Mouse (Mus musculus): ENCODE data around the gene 1500011B03Rik. TPM values are rescaled to one million over a fixed set of nuclear protein-coding genes. Genes with fewer than 3 reads are reported as not detected.

1500011B03Rik gene
- polyA plus RNA-seq, 1 experiment, result 24.1 TPM

DNA sequence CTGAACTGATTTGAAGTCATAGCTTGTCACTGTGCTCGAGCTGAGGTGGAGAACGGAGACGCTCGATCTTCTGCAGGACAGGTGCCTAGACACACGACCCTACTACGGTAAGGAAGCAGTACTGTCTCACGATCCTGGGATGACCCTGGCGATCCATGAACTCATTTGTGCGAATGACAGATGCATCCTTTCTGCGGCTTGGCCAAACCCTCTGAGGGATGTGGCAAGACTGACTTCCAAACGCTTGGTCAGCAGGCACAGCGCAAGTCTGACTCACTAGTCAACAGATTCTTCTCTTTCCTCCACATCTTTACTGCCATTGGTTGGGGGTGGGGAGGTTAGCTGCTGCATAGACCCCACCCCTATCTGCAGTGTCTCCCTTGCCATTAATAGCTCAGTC, 4.2 kb upstream of the 1500011B03Rik start:
- no peaks in the 10 kb centered on the region for H3K36me3 ChIP-seq (ENCODE audit: control insufficient read depth, insufficient read depth, low read length)
- no peak for DNase-seq (ENCODE audit: low read depth in 1 of 2, low spot score in 2 of 2)
- no peaks in the 10 kb centered on the region for H3K27me3 ChIP-seq (ENCODE audit: control insufficient read depth, insufficient read depth, low read length)
- H3K27ac ChIP-seq (ENCODE audit: insufficient read depth, low read length), result no peak overlapping the region
- no peak overlapping the region for H3K4me3 ChIP-seq (ENCODE audit: extremely low read depth, insufficient read depth, insufficient read length)
- WGBS, result 82% methylated on average over 12 of the region's 12 CpGs
- TF ChIP-seq POLR2A (IDR thresholded peaks at IDR 0.05; ENCODE audit: low read depth, low read length) (no peak), CTCF (IDR thresholded peaks at IDR 0.05; ENCODE audit: extremely low read depth, insufficient read depth, insufficient read length, insufficient replicate concordance) (no peak)
- H3K4me1 ChIP-seq (ENCODE audit: control insufficient read depth, insufficient read depth, insufficient read length), result peaks cover 5% of the 10 kb centered on the region

DNA sequence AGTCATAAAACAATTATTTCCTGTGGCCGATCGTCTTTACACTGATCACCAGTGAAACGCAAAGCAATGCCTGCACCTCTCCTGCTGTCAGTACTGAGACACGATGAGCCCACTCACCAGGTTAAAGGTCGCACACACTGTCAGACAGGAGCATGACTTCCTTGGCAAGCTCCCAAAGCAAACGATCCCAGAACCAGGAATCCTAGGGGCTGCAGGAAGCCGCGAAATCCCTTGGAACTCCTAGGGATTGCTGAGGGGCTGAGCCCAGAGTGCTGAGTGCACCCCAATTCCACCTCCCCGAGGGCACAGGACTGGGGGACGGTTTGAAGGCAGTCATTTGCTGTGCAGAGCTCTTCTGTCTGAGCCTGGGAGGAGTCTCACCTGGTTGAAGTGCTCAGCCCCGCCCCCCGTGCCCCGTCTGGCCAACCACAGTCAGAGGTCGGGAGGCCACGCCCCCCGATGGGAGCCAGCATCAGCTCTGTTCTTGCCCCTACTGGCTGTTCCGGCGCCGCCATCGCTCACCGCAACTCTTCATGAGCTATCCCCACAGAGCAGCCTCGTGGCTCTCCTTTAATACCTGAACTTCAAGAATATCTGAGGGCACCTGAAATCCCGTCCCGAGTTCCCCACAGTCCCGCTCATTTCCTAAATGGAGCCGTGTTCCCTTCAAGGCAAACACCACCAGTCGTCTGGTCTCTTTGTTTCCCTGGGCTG, 2.9 kb upstream of the 1500011B03Rik start:
- Histone ChIP-seq H3K36me3 (ENCODE audit: control insufficient read depth, insufficient read depth, low read length) (no peaks in the 10 kb centered on the region), H3K27ac (ENCODE audit: insufficient read depth, low read length) (no peak overlapping the region), H3K27me3 (ENCODE audit: control insufficient read depth, insufficient read depth, low read length) (no peaks in the 10 kb centered on the region), H3K4me3 (ENCODE audit: extremely low read depth, insufficient read depth, insufficient read length) (peak overlapping the region; percentile 49; the same call in 1 of the 2 replicates), H3K4me1 (ENCODE audit: control insufficient read depth, insufficient read depth, insufficient read length) (peaks cover 5% of the 10 kb centered on the region)
- DNase-seq (ENCODE audit: low read depth in 1 of 2, low spot score in 2 of 2), result peak; percentile 82 to 84
- WGBS, result 11% methylated on average over 26 of the region's 27 CpGs
- TF ChIP-seq CTCF (IDR thresholded peaks at IDR 0.05; ENCODE audit: extremely low read depth, insufficient read depth, insufficient read length, insufficient replicate concordance), result no peak
- no peak for TF ChIP-seq POLR2A (IDR thresholded peaks at IDR 0.05; ENCODE audit: low read depth, low read length)

DNA sequence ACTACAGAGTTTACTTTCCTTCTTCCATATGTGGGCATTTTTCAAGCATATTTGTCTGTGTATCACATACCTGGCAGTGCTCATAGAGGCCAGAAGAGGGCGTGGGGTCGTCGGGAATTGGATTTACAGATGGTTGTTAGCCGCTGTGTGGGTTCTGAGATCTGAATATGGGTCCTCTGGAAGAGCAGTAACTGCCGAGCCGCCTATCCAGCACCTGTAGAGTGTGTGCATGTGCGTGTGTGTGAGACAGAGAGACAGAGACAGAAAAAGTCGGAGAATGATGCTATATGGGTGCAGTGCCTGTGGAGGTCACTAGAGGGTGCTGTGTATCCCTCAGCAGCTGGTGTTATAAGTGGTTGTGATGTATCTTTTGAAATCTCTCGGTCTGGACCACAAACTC, 929 bp upstream of the 1500011B03Rik start:
- Histone ChIP-seq H3K4me3 (ENCODE audit: extremely low read depth, insufficient read depth, insufficient read length) (no peak overlapping the region), H3K27me3 (ENCODE audit: control insufficient read depth, insufficient read depth, low read length) (no peaks in the 10 kb centered on the region), H3K36me3 (ENCODE audit: control insufficient read depth, insufficient read depth, low read length) (no peaks in the 10 kb centered on the region), H3K27ac (ENCODE audit: insufficient read depth, low read length) (no peak overlapping the region), H3K4me1 (ENCODE audit: control insufficient read depth, insufficient read depth, insufficient read length) (peaks cover 5% of the 10 kb centered on the region)
- WGBS, result 10% methylated on average over 9 of the region's 9 CpGs
- TF ChIP-seq POLR2A (IDR thresholded peaks at IDR 0.05; ENCODE audit: low read depth, low read length) (no peak), CTCF (IDR thresholded peaks at IDR 0.05; ENCODE audit: extremely low read depth, insufficient read depth, insufficient read length, insufficient replicate concordance) (peak; percentile 61; the same call in 1 of the 2 replicates)
- peak; percentile 39 to 61 for DNase-seq (ENCODE audit: low read depth in 1 of 2, low spot score in 2 of 2)

DNA sequence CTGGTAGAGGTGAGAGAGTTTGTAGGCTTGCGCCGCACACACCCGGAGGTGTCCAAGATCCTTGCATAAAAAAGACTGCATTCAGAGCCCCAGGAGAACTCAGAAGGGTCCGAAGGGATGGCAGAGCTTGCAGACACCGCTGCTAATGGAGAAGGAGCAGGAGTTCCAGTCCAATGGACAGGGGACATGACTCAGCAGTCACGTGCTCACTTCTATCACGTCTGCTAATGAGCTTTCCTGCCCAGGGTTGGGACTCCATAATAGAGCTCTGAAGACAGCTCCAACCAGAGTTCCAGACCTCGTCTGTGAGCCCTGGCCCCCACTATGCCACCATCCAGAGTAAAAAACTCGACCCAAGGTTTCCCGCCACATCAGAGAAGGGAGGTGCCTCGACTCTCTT, 5.1 kb downstream of the 1500011B03Rik start:
- Histone ChIP-seq H3K36me3 (ENCODE audit: control insufficient read depth, insufficient read depth, low read length) (no peaks in the 10 kb centered on the region), H3K4me1 (ENCODE audit: control insufficient read depth, insufficient read depth, insufficient read length) (peaks cover under 1% of the 10 kb centered on the region; the same call in 1 of the 2 replicates), H3K27me3 (ENCODE audit: control insufficient read depth, insufficient read depth, low read length) (peaks cover 2% of the 10 kb centered on the region; the same call in 1 of the 2 replicates), H3K27ac (ENCODE audit: insufficient read depth, low read length) (no peak overlapping the region), H3K4me3 (ENCODE audit: extremely low read depth, insufficient read depth, insufficient read length) (no peak overlapping the region)
- WGBS, result 72% methylated on average over 9 of the region's 11 CpGs
- no peak for DNase-seq (ENCODE audit: low read depth in 1 of 2, low spot score in 2 of 2)
- TF ChIP-seq POLR2A (IDR thresholded peaks at IDR 0.05; ENCODE audit: low read depth, low read length), result no peak

DNA sequence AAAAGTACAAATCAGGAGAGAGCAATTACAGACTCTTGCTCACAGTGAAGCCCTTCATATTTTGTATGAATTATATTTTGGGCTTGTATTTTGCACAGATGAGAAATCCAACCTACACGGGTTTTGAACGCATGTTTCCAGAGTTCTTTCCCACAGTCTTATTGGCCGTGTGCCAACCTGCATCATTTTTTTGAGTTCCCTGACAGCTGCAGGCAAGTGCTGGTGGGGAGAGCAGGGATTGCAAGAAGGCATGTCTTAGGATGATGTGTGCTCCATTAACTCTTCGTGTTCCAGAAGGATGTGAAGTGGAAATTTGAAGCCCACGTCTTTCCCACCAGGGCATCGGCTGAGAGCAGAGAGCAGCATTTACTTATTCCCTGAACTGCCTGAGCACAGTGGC, 6.7 kb downstream of the 1500011B03Rik start:
- peaks cover 2% of the 10 kb centered on the region; the same call in 1 of the 2 replicates for H3K27me3 ChIP-seq (ENCODE audit: control insufficient read depth, insufficient read depth, low read length)
- WGBS, result 83% methylated on average over 6 of the region's 6 CpGs
- DNase-seq (ENCODE audit: low read depth in 1 of 2, low spot score in 2 of 2), result no peak
- no peak for TF ChIP-seq POLR2A (IDR thresholded peaks at IDR 0.05; ENCODE audit: low read depth, low read length)
- no peak for TF ChIP-seq CTCF (IDR thresholded peaks at IDR 0.05; ENCODE audit: extremely low read depth, insufficient read depth, insufficient read length, insufficient replicate concordance)
- no peaks in the 10 kb centered on the region for H3K4me1 ChIP-seq (ENCODE audit: control insufficient read depth, insufficient read depth, insufficient read length)
- no peak overlapping the region for H3K4me3 ChIP-seq (ENCODE audit: extremely low read depth, insufficient read depth, insufficient read length)
- no peak overlapping the region for H3K27ac ChIP-seq (ENCODE audit: insufficient read depth, low read length)
- no peaks in the 10 kb centered on the region for H3K36me3 ChIP-seq (ENCODE audit: control insufficient read depth, insufficient read depth, low read length)

DNA sequence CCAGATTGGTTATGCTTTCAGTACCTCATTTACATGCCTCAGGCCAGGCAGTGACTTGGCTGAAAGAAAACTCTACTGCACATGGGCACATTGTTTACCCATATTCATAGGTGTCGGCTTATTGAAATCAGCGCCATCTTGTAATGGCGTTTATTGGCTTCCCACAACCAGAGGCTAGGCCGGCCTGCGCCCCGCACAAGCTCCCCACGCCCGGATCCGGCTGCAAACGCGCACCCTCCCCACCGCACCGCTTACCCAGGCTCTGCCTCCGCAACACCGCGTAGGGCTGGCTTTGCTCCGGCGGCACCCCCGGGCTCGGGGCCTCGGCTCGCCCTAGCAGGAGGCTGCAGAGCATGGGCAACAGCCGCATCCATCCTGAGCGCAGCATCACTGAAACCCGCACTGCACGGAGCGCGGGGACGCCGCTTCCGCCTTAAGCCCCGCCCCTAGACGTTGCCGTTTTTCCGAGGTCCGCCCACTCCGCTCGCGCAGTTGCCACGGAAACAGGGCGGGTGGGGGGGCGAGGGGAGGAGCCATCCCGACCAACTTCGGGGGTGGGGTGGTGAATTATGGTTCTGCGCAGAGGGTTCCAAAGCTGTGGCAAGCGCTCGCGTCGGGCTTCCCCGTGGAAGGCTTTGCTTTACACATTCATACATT, 9.6 kb downstream of the 1500011B03Rik start:
- TF ChIP-seq CTCF (IDR thresholded peaks at IDR 0.05; ENCODE audit: extremely low read depth, insufficient read depth, insufficient read length, insufficient replicate concordance) (no peak), POLR2A (IDR thresholded peaks at IDR 0.05; ENCODE audit: low read depth, low read length) (peak; percentile 83)
- DNase-seq (ENCODE audit: low read depth in 1 of 2, low spot score in 2 of 2), result peak; percentile 61 to 81

DNA sequence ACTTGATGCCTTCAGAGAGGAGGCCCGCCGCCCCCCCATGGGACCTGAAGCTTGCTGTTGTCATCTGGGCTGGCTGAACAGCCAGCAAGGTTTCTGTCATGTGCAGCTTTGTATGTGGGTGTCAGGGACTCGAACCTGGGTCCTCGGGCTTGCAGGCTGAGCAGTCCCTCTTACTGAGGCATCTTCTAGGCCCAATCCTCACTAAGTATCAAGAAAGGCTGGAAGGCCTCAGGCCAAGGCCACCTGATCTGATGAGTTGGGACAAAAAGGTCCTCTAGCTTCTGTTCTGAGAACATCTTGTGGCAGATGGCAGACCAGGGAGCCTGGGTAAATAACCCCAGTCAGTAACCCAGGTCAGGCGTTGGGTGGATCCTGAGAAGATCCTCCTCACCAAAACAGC, 13.4 kb downstream of the 1500011B03Rik start:
- H3K4me1 ChIP-seq (ENCODE audit: control insufficient read depth, insufficient read depth, insufficient read length), result peaks cover 9% of the 10 kb centered on the region; the same call in 1 of the 2 replicates
- H3K27me3 ChIP-seq (ENCODE audit: control insufficient read depth, insufficient read depth, low read length), result peaks cover 2% of the 10 kb centered on the region; the same call in 1 of the 2 replicates
- DNase-seq (ENCODE audit: low read depth in 1 of 2, low spot score in 2 of 2), result no peak
- peaks cover 7% of the 10 kb centered on the region for H3K36me3 ChIP-seq (ENCODE audit: control insufficient read depth, insufficient read depth, low read length)
- no peak overlapping the region for H3K27ac ChIP-seq (ENCODE audit: insufficient read depth, low read length)
- TF ChIP-seq POLR2A (IDR thresholded peaks at IDR 0.05; ENCODE audit: low read depth, low read length) (no peak), CTCF (IDR thresholded peaks at IDR 0.05; ENCODE audit: extremely low read depth, insufficient read depth, insufficient read length, insufficient replicate concordance) (no peak)
- H3K4me3 ChIP-seq (ENCODE audit: extremely low read depth, insufficient read depth, insufficient read length), result no peak overlapping the region
- WGBS, result 95% methylated on average over 5 of the region's 5 CpGs

More for the DNA sequence above, 9.6 kb downstream of the 1500011B03Rik start:
- Histone ChIP-seq H3K4me3 (ENCODE audit: extremely low read depth, insufficient read depth, insufficient read length) (peak overlapping the region; percentile 98), H3K27me3 (ENCODE audit: control insufficient read depth, insufficient read depth, low read length) (peaks cover 2% of the 10 kb centered on the region; the same call in 1 of the 2 replicates), H3K4me1 (ENCODE audit: control insufficient read depth, insufficient read depth, insufficient read length) (no peaks in the 10 kb centered on the region), H3K36me3 (ENCODE audit: control insufficient read depth, insufficient read depth, low read length) (peaks cover 4% of the 10 kb centered on the region), H3K27ac (ENCODE audit: insufficient read depth, low read length) (peak overlapping the region; percentile 88)
- under 1% methylated on average over 47 of the region's 50 CpGs for WGBS
